Mouse (Mus musculus): Measurements from ENCODE around the gene Prkar2b. TPM values are rescaled to one million over a fixed set of nuclear protein-coding genes. Genes with fewer than 3 reads are reported as not detected.

The Prkar2b gene
- polyA plus RNA-seq, 1 experiment from 2014 or later: 105 TPM

DNA sequence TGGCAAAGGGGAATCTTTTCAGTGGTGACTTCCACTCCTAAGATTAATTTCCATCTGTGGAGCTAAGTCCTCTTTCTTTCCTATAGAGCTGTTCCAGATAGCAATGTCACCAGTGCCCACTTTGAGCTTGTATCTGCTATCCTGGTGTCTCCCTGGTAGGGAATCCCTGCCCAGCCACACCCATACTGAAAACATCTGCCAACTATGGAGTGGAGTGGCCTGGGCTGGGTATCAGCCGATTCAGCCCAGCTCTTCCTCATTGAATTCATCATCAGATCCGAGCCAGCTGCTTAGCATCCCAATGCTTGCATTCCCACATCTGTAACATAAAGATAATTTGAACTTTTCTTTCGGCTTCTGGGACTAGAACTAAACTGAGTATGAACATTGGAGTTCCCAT is 25.8 kb upstream of the Prkar2b start:
- no peak overlapping the region for H3K9ac ChIP-seq (replicated peaks)
- no peak for ATAC-seq
- no peak overlapping the region for H3K4me2 ChIP-seq (replicated peaks)
- no peaks in the 10 kb centered on the region for H3K36me3 ChIP-seq
- H3K27me3 ChIP-seq: no peaks in the 10 kb centered on the region
- no peak overlapping the region for H3K27ac ChIP-seq
- no peaks in the 10 kb centered on the region for H3K4me1 ChIP-seq (replicated peaks)
- no peak overlapping the region for H3K4me3 ChIP-seq (replicated peaks)
- WGBS: 84% methylated on average over 3 of the region's 3 CpGs
- peaks cover 10% of the 10 kb centered on the region for H3K9me3 ChIP-seq

DNA sequence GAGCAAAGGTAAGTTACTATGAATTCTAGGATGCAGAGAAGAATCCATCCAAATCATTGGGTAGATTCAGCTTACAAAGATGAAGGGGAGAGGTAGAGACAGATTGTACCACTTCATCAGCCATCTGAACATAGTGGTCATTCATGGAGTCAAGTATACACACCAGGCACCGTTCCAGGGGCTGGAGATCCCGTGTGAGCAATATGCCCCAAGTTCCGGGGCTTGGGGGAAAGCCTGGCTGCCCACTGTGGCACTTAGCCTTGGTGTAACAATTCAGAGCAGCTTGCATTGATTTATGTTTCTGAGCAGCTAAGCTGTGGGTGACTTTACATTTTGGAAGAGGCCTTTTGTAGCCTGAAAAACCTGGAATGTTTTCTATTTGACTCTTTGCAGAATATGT is 24.8 kb upstream of the Prkar2b start:
- H3K9ac ChIP-seq (replicated peaks): no peak overlapping the region
- no peaks in the 10 kb centered on the region for H3K36me3 ChIP-seq
- H3K9me3 ChIP-seq: 0 out of 2 replicates have a peak, but pooled peaks cover 2% of the 10 kb centered on the region
- no peaks in the 10 kb centered on the region for H3K27me3 ChIP-seq
- ATAC-seq: no peak
- no peak overlapping the region for H3K4me3 ChIP-seq (replicated peaks)
- no peaks in the 10 kb centered on the region for H3K4me1 ChIP-seq (replicated peaks)
- H3K27ac ChIP-seq: no peak overlapping the region
- 89% methylated on average over 3 of the region's 3 CpGs for WGBS
- no peak overlapping the region for H3K4me2 ChIP-seq (replicated peaks)

DNA sequence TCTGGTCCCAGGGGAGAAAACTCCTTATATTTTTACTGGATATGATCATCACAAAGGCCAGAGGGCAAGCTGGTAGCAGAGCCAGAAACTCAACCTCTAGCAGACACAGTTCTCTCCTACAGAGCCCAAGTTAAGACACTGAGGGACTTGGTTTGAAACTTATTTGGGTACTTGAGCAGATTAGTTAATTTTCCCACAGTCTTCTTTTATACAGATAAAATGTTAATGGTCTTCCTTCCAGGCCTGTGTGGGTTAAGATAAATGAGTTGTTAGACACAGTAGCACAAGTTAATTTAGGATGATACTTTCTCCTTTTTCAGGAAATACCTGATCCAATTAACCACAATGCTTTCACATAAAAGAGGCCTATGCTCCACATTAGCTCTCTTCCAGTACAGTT is 24.1 kb upstream of the Prkar2b start:
- Histone ChIP-seq H3K27ac (no peak overlapping the region), H3K9me3 (no peaks in the 10 kb centered on the region), H3K4me2 (replicated peaks) (no peak overlapping the region), H3K36me3 (no peaks in the 10 kb centered on the region), H3K27me3 (no peaks in the 10 kb centered on the region), H3K4me1 (replicated peaks) (no peaks in the 10 kb centered on the region), H3K4me3 (replicated peaks) (no peak overlapping the region), H3K9ac (replicated peaks) (no peak overlapping the region)
- no peak for ATAC-seq

DNA sequence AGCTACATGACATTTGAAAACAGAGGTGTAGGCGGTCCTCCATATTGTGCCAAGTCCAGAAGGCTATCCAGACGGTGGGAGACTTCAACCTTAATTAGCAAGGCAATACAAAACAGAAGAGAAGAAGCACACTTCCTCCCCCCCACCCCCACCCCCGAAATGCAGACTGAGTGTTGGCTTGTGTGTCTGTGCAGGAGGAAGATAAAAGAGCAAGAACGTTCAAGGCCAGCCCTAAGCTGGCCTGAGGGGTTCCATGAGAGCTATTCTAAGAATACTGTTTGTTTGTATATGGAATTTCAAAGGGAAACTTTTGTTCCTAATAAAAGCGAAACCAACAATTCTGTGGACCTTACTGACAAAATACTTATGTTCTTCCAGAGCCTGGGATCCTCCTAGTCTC is 23.5 kb upstream of the Prkar2b start:
- Histone ChIP-seq H3K27ac (no peak overlapping the region), H3K9me3 (no peaks in the 10 kb centered on the region), H3K4me3 (replicated peaks) (no peak overlapping the region), H3K4me1 (replicated peaks) (no peaks in the 10 kb centered on the region), H3K36me3 (no peaks in the 10 kb centered on the region), H3K27me3 (no peaks in the 10 kb centered on the region), H3K4me2 (replicated peaks) (no peak overlapping the region), H3K9ac (replicated peaks) (no peak overlapping the region)
- 58% methylated on average over 5 of the region's 5 CpGs for WGBS
- no peak for ATAC-seq

DNA sequence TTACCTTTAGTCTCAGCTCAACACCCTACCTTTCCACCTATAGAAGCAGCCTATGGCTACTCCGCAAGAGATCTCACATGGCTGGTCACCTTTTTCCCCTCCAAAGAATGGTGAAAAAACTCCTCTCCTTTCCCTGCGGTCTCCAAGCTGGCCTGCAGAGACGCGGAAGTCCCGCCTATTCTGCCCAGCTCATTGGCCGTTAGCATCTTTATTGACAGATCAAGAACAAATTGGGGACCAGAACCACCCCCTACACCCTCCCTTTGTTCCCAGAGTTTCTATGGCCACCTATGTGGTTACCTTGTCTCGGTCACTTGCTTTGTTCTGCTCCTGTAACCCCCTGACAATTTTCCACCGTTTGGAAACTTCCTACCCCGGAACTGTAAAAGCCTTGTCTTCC is 19.6 kb upstream of the Prkar2b start:
- 78% methylated on average over 9 of the region's 9 CpGs for WGBS
- H3K4me2 ChIP-seq (replicated peaks): no peak overlapping the region

DNA sequence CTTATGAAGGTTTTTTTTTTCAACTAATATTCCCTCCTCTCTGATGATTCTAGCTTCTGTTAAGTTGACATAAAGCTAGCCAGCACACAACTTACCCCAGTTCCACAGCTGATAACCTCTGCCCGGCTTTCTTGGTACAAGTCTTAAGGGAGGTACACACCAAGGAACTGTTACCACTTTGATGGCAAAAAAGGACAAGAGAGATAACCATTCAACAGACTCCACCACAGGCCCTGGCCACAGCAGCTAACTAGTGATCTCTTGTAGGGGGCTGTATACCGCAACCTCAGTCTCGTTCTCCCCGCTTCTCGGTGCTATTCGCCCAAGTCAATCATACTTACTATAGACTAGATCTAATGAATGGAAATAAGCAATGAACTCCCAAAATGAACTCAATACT is 16.3 kb upstream of the Prkar2b start:
- no peak overlapping the region for H3K4me3 ChIP-seq (replicated peaks)
- no peak overlapping the region for H3K9ac ChIP-seq (replicated peaks)
- no peaks in the 10 kb centered on the region for H3K27me3 ChIP-seq
- WGBS: 98% methylated on average over 6 of the region's 6 CpGs
- no peaks in the 10 kb centered on the region for H3K9me3 ChIP-seq
- no peak overlapping the region for H3K4me2 ChIP-seq (replicated peaks)
- peaks cover 12% of the 10 kb centered on the region; the same call in 1 of the 2 replicates for H3K4me1 ChIP-seq (replicated peaks)
- no peak for ATAC-seq
- H3K27ac ChIP-seq: no peak overlapping the region
- H3K36me3 ChIP-seq: no peaks in the 10 kb centered on the region

More for the DNA sequence above, 19.6 kb upstream of the Prkar2b start:
- ATAC-seq: no peak
- no peak overlapping the region for H3K4me3 ChIP-seq (replicated peaks)
- H3K9me3 ChIP-seq: no peaks in the 10 kb centered on the region
- H3K9ac ChIP-seq (replicated peaks): no peak overlapping the region
- no peaks in the 10 kb centered on the region for H3K27me3 ChIP-seq
- H3K27ac ChIP-seq: no peak overlapping the region
- H3K36me3 ChIP-seq: no peaks in the 10 kb centered on the region
- H3K4me1 ChIP-seq (replicated peaks): 0 out of 2 replicates have a peak, but pooled peaks cover 1% of the 10 kb centered on the region

DNA sequence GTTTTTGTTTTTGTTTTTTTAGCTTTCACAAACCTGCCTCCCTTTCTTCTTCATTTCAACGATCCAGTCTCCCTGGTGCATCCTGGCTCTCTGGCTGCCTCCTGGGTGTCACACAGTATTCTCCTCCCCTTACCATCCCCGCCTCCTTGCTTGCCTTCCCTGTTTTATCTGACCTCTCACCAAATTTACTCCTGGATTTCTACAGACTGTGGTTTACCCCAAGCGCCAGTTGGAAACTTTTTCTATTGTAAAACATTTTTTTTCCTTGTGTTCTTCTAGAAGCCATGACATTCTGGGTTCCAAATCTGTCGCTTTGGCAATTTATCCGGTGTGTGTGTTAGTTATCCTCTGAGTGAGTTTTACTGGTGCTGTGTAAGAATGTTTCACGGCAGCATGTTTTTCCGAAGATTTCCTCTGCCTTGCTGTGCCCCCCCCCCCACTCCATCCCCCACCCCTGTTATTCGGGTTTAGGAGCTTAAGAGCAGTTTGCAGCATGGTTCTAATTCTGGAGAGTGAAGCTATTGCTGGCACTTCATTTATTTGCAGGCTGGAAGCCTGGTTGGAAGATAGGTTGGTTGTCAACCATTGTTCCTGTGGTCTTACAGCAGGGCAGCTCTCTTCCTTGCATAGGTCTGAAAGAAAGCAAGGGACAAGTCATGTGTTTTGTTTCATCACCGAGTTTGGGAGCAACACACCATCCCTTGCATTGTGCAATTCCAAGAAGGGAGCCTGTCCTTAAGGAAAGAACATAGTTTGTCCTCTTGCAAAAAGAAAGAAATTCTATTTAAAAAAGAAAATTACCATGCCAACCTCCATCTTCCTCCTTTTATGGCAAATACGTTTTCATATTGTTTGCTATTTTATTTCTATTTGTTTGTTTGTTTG is 15.0 kb upstream of the Prkar2b start:
- H3K9ac ChIP-seq (replicated peaks): no peak overlapping the region
- H3K9me3 ChIP-seq: no peaks in the 10 kb centered on the region
- no peak for ATAC-seq
- H3K4me3 ChIP-seq (replicated peaks): no peak overlapping the region
- H3K4me1 ChIP-seq (replicated peaks): peaks cover 12% of the 10 kb centered on the region; the same call in 1 of the 2 replicates
- no peaks in the 10 kb centered on the region for H3K27me3 ChIP-seq
- no peak overlapping the region for H3K27ac ChIP-seq
- H3K36me3 ChIP-seq: no peaks in the 10 kb centered on the region
- 81% methylated on average over 10 of the region's 10 CpGs for WGBS
- H3K4me2 ChIP-seq (replicated peaks): no peak overlapping the region

DNA sequence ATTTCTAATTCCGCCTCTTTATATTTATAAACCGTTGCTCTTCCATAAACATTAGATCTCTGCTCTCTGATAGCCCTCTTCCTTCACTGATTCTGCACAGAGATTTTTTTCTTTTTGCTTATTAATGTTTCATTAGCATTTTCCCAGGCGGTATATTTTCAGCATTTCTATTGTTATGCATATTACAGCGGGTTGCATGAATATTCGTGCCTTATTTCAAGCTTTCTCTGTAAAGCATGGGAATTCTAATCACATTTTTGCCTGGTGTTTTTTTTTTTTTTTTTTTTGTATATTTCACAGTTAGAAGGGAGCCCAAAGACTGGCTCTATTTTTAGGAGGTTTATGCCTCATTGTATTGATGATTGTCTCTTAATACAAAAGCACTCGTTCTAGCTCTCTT is 13.2 kb upstream of the Prkar2b start:
- Histone ChIP-seq H3K27ac (no peak overlapping the region), H3K36me3 (no peaks in the 10 kb centered on the region), H3K4me2 (replicated peaks) (no peak overlapping the region), H3K4me1 (replicated peaks) (peaks cover 12% of the 10 kb centered on the region; the same call in 1 of the 2 replicates), H3K9ac (replicated peaks) (no peak overlapping the region), H3K4me3 (replicated peaks) (no peak overlapping the region), H3K9me3 (no peaks in the 10 kb centered on the region), H3K27me3 (no peaks in the 10 kb centered on the region)
- WGBS: 29% methylated on average over 6 of the region's 6 CpGs
- ATAC-seq: no peak

DNA sequence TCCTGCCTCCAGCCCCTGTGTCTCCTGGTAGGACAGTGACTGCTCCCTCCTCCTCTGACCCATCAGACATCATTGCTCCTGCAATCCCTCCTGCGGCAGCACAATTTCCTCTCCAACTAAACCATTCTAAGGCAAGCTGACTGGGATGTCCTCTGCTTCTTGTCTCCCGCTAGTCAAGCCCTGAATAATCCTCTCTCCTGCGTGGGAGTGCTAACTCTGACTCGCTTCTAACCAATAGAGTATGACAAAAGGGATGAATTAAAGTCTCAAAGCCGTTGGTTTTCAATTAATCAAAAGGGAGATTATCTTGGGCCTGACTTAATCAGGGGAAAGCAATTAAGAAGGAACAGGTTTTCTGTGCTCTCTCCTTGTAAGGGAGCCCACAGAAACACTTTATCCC is 4.9 kb upstream of the Prkar2b start:
- Histone ChIP-seq H3K36me3 (no peaks in the 10 kb centered on the region), H3K9me3 (no peaks in the 10 kb centered on the region), H3K4me3 (replicated peaks) (no peak overlapping the region), H3K27me3 (no peaks in the 10 kb centered on the region), H3K4me1 (replicated peaks) (peaks cover 12% of the 10 kb centered on the region), H3K4me2 (replicated peaks) (no peak overlapping the region), H3K27ac (no peak overlapping the region), H3K9ac (replicated peaks) (no peak overlapping the region)
- WGBS: 2% methylated on average over 5 of the region's 5 CpGs
- no peak for ATAC-seq

DNA sequence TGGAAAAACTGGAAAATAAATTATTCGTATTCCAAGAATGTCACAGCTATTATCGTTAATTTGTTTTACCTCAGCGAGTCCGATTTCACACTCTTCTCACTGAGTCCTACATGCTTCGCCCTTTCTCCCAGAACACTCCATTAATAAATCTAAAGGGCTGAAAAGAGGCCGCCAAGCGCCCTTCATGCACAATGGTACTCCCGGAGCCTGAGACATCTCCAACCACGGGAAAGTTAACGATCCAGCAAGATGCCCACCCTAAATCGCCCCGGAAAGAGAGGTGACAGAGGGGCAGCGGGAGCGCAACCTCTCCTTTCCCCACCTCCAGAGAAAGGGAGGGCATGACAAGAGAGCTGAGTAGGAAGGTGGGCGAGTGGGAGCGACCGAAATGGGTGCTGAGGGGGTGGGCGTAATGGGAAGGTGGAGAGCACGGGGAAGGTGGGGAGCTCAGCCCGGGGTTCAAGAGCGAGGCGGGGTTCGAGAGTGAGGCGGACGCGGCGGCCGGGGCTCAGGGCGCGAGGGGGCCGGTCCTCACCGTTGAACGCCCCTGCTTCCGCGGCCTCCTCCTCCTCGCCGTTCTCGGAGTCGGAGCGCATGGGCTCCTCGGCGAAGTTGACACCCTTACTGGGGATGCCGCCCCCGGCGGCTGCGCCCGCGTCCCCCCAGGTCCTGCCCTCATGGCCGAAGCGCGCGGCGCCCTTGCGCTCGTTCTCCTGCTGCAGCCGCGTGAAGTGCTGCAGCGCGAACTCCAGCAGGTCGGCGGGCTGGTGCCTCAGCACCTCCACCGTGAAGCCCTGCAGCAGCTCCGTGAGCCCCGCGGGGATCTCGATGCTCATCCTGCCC is 628 bp downstream of the Prkar2b start:
- peaks cover 37% of the 10 kb centered on the region for H3K4me1 ChIP-seq (replicated peaks)
- H3K36me3 ChIP-seq: 0 out of 2 replicates have a peak, but pooled peaks cover 4% of the 10 kb centered on the region
- H3K4me3 ChIP-seq (replicated peaks): peak overlapping the region; percentile 93
- H3K27me3 ChIP-seq: no peaks in the 10 kb centered on the region
- H3K27ac ChIP-seq: peak overlapping the region; percentile 99
- under 1% methylated on average over 66 of the region's 66 CpGs for WGBS
- H3K4me2 ChIP-seq (replicated peaks): peak overlapping the region; percentile 66
- ATAC-seq: peak; percentile 82; the same call in 1 of the 2 replicates
- no peaks in the 10 kb centered on the region for H3K9me3 ChIP-seq
- peak overlapping the region; percentile 96 for H3K9ac ChIP-seq (replicated peaks)

DNA sequence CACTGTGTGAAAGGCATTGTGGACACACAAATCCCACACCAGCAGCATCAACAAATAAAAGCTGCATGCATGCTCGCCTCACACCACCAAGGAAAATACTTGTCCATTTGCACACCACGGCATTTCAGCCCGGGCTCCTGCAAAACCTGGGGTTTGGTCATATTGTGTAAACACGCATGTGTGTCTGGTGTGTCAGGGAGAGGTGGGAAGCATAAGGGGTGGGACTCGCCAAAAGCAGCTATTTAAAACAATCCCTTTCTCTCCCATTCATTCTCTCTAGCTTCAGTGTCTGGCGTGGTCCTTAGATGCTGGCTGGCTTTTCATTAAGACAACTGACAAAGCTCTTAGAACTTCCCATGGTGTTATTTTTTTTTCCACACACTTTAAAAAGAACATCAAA is 1.4 kb downstream of the Prkar2b start:
- peaks cover 43% of the 10 kb centered on the region for H3K4me1 ChIP-seq (replicated peaks)
- H3K9me3 ChIP-seq: no peaks in the 10 kb centered on the region
- ATAC-seq: no peak
- peak overlapping the region; percentile 99 for H3K27ac ChIP-seq
- 5% methylated on average over 6 of the region's 6 CpGs for WGBS
- peak overlapping the region; percentile 66 for H3K4me2 ChIP-seq (replicated peaks)
- H3K36me3 ChIP-seq: 0 out of 2 replicates have a peak, but pooled peaks cover 4% of the 10 kb centered on the region
- no peaks in the 10 kb centered on the region for H3K27me3 ChIP-seq
- peak overlapping the region; percentile 93 for H3K4me3 ChIP-seq (replicated peaks)
- peak overlapping the region; percentile 96 for H3K9ac ChIP-seq (replicated peaks)

DNA sequence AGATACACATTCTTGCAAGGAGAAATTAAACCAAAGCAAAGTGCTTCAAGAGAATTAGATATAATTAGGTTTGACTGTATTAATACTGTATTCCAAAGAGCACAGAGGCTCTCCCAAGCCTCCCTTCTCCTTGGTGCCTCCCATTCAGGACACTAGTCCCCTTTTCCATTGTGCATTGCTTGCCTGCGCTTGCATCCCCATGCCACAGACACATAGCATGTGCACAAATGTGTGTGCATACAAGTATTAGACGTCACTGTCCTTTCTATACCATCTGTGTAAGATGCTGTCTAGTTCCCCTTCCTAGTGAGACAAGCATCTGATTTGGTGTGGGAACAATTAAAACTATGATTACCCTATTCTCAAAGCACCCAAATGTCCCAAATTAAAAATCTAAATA is 2.0 kb downstream of the Prkar2b start:
- peak overlapping the region; percentile 96 for H3K9ac ChIP-seq (replicated peaks)
- H3K4me3 ChIP-seq (replicated peaks): peak overlapping the region; percentile 93
- WGBS: 24% methylated on average over 2 of the region's 2 CpGs

More for the DNA sequence above, 2.0 kb downstream of the Prkar2b start:
- Histone ChIP-seq H3K9me3 (no peaks in the 10 kb centered on the region), H3K4me2 (replicated peaks) (peak overlapping the region; percentile 66), H3K4me1 (replicated peaks) (peaks cover 48% of the 10 kb centered on the region), H3K27me3 (no peaks in the 10 kb centered on the region), H3K36me3 (0 out of 2 replicates have a peak, but pooled peaks cover 4% of the 10 kb centered on the region), H3K27ac (peak overlapping the region; percentile 99)
- no peak for ATAC-seq
